Mouse (Mus musculus): ENCODE data around the gene Apof. TPM values are rescaled to one million over a fixed set of nuclear protein-coding genes. Genes with fewer than 3 reads are reported as not detected.
A peak's percentile ranks its signal among the peaks of the same experiment; 100 is the strongest.
"Not testable (repeated sequence)": the region's sequence is repeated elsewhere in the genome, so short reads cannot be mapped to it uniquely, and the experiment has no call there.

The Apof gene
- total RNA-seq, 2 experiments from 2014 or later, result 0.20 TPM; not detected in 1

- DNase-seq, result no peak
These were observed 8.5 kb upstream of the Apof start for GRCm38 (mm10) chr10:128259946-128260345.

- DNase-seq, result not testable (repeated sequence)
These were observed 8.1 kb upstream of the Apof start for GRCm38 (mm10) chr10:128260376-128260775.

DNA sequence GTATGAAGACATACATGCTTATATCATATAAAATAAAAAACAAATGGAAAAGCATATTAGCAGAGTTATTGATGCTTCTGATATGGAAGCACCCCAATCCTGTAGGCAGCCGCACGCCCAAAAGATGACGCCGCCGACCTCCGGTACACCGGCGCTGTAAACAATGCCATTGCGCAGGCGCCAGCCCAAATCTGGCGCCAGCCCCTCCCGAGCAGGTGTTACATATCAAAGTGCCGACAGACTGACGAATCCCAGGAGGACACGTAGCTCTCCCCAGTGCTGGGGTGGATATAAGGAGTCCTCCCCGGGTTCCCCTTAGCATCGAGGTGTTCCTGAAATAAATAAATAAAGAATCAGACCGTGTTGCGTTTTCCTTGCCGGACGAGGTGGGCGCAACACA lies 6.2 kb upstream of the Apof start:
- no peak for DNase-seq

DNA sequence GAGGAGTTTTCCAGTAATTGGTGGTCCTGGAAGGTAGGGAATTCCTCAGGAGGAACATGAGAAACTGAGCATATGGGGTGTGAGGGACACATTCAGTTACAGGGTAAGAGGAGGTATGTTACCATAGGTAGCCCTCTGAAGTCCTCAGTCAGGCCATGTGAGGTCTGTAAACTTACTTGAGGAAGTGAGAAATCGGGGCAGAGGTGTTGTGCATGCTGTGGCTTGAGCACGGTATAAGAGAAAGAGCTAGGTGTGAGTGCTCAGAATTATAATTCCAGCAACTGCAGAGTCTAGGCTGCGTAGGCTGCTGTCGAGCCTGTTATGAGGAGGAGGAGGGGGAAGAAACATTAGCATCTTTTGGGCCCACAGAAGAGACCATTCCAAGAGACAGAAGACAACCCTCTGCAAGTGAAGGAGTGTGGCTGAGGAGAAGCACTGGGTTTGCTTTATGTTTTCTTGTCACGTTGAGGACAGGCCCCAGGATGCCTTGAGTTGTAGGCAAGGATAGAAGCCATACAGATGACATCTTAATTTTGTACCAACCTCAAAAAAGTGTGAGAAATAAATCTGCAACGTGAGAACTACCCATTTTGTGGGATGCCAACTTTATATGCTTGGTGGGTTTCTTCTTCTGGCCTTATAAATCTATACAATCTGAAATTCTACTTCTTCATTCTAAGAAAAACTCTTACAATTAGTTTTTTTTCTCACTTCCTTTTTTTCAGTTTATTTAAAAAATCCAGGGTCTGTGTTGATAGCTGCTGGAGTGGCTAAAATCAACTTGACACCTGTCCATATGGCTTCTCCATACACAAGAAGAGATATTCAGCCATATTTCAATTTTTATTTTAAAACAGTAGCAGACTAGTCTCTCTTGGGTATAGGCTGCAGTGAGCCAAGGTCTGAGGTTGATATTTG lies 4.8 kb upstream of the Apof start:
- no peak for DNase-seq

GRCm38 (mm10) chr10:128269206-128269910 lies 887 bp downstream of the Apof start:
- DNase-seq, result no peak

DNA sequence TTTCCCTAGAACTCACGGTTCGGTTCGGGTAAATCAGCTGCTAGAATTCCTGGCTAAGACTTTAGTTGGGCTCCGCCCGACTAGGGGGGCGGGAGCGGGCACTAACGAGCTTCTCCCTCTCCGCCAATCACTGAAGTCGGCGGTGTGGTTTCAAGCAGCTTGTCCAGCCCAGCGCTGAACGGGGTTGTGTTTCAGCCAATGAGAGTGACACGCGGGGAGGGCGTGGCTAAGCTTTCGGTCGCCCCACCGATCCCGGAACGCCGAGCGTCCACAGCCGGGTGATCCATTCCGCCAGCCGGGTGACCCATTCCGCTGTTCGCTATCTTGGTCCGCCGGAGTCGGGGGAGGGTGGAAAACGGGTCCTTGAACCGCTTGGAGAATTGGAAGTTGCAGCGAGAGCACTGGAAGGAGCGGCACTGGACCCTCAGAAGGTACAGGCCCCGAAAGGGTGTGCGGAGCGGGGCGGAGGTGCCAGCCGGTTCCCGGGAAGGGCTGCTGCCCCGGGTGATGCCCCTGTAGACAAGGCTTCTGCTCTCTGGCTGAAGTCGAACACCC lies 1.9 kb downstream of the Apof start, which contains the start of gene Stat2:
Gene Stat2 (plus strand): TSS at position 273 of the 555 bp plus-strand sequence.
- peak; percentile 94 for DNase-seq

- DNase-seq, result no peak
These were observed 2.4 kb downstream of the Apof start for GRCm38 (mm10) chr10:128270866-128271265.

DNA sequence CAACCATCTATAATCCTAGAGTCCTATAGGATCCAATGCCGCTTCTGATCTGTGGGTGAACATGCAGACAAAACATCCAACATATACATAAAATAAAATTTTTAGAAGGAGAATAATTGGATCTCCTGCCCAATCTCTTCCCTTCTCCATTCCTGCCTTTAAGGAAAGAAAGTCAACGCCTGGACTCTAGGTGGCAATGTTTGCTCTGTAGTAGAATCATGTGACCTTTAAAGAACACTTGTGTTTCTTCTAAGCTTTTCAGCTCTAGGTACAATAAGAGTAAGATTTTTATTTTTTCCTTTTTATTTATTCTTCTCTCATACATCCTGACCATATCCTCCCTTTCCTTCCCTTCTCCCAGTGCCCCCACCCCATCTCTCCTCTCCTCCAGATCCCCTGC lies 3.4 kb downstream of the Apof start:
- DNase-seq, result no peak

GRCm38 (mm10) chr10:128272819-128273439 lies 4.5 kb downstream of the Apof start:
- not testable (repeated sequence) for DNase-seq

DNA sequence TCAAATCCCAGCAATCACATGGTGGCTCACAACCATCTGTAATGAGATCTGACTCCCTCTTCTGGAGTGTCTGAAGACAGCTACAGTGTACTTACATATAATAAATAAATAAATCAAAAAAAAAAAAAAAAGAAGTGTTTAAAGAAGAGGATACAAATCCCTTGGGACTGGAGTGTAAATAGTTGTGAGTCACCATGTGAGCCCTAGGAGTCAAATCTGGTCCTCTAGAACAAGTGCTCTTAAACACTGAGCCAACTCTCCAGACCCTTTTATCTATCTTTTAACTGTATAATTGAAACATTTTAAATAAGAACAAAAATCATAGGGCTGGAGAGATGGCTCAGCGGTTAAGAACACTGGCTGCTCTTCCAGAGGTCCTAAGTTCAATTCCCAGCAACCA lies 6.9 kb downstream of the Apof start:
- DNase-seq, result not testable (repeated sequence)

DNA sequence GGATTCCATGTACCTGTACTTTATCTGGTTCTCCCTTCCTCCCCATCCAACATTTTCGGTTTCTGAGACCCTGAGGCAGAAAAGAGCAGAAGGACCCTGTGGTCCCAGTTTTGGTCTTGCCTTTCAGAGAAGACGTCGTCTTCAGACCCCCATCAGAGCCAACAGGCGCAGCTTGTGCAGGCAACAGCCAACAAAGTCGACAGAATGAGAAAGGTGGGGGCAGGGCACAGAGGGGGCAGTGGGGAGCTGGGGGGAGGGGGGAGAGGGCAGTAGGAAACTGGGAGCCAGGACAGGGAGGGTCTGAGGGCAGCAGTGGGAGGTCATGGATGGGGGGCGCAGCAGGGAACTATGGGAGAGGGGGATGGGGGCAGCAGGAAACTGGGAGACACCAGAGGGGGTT lies 9.7 kb downstream of the Apof start:
- no peak for DNase-seq

- DNase-seq, result no peak
These were observed 12.5 kb downstream of the Apof start for GRCm38 (mm10) chr10:128280943-128281342.

DNA sequence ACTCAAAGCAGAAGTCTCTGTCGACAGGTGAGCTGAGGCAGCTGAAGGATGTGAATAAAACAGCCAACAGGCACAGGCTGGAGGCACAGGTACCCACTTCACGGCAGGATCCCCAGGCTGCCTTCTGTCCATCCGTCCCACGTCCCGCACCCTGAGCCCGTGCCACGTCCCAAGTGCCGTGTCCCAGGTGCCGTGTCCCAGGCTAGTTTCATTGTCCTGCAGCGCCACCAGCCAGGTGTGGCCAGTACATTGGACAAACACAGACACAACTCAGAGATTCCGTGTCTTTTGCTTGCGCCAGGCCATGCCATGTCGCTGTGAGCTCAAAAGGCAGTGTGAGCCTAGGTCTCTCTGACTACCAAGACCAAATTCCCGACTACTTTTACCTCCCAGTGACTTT lies 13.2 kb downstream of the Apof start:
- no peak for DNase-seq

- no peak for DNase-seq
These were observed 14.5 kb downstream of the Apof start for GRCm38 (mm10) chr10:128282886-128283450.

DNA sequence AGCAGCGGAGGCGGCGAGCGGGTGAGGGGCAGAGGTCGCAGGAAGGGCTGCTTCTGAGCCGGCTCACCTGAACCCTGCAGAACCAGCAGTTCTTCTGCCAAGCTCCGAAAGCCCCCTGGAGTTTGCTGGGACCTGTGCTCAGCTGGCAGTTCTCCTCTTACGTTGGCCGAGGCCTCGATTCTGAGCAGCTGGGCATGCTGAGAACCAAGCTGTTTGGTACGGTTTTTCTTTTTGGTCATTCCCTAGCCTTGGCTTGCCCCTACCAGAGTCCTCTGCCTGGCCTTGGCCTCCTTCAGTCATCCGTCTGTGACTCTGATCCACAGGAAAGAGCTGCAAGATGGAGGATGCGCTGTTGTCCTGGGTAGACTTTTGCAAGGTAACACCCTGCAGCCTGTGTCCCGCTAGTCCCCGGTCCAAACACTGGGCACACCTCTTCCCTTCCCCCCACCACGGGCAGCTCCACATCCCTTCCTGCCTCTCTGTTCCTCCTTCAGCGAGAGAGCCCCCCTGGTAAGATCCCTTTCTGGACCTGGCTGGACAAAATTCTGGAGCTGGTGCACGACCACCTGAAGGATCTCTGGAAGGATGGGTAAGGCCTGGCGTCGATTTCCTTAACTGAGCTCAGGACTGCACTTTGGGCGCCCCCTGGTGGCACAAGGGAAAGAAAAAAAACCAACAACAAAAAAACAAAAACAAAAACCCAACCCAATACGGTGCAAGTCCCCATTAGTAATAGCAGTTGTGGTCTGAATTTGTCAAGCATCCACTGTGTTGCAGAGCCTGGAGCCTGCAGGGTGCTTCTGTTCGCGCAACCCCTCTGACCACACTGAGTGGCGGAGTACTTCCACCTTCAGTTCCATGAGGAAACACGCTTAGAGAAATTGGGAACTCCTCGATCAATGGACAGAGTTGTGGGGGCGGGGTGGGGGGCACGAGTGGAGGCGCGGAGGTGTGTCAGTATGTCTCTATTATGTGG lies 15.4 kb downstream of the Apof start:
- peak; percentile 75 for DNase-seq

DNA sequence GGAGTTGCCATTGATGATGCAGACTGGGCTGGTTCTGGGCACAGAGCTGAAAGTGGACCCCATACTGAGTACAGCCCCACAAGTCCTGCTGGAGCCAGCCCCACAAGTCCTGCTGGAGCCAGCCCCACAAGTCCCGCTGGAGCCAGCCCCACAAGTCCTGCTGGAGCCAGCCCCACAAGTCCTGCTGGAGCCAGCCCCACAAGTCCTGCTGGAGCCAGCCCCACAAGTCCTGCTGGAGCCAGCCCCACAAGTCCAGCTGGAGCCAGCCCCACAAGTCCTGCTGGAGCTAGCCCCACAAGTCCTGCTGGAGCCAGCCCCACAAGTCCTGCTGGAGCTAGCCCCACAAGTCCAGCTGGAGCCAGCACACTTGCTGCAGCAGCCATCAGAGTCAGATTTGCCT lies 22.1 kb downstream of the Apof start:
- peak; percentile 41 for DNase-seq

DNA sequence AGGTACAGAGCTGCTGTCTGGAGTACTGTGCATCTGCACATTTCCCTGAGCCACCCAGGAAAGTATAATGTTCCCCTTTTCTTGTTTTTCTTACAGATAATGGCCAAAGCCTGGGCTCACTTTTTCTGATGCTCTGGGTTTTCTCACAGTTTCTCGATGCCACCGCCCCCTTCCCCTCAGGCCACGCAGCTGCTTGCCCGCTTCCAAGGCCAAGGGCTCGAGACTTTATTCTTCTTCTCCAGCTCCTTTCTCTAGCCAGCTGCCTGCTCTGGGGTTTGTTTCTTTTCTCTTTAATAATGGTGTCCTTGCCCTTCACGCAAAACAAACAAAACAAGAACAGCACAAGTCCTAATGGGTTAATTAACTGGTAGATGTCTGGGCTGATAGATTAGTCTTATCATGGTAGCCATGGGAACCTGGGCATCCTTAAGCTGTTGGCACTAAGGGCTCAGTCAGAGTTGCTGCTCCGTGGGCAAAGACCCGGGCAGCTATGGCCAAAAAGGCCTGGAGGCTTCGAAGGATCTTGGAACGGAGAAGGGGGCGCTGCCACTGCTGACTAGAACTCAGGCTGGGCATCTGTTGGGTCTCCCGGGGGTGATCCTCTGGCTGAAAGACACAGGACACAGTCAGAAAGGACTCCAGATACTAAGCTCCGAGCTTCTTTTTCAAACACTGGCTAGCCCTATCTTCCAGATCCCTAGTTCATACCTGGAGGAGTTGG lies 28.1 kb downstream of the Apof start:
- DNase-seq, result no peak

DNA sequence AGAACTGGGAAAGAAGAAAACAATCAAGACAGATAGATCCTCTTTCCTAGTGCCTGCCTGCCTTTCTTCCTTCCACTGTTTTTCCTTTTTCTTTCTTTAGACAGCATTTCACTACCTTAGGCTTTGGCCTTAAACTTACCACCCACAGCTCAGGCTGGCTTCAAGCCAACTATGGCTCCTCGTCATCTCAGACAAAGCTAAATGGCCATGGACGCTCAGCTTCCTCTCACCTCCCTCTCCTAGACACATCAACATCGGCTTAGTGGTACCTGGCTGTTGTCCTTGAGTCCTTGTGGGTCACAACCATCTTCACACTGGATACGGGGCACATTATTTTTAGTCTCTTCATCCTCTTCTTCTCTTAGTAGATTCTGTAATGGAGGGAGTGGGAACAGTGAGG lies 28.8 kb downstream of the Apof start:
- DNase-seq, result no peak

DNA sequence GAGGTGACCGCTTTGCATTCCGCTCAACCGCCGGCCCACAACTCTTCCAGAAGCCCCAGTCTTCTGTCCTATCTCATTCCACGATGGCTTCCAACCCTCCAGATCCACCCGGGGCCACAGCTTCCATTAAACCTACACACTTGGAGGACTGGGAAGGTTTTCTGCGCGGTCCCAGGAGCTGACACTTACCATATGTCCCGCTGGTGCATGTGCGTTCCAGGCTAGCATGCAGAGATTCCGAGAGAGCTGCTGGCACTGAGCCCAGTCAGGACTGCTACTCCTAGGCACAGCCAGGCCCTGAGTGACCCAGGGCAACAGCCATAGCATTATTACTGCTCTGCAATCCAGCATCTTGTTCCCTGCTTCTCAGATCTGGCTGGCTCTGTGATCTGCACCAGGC lies 29.2 kb downstream of the Apof start:
- DNase-seq, result no peak

DNA sequence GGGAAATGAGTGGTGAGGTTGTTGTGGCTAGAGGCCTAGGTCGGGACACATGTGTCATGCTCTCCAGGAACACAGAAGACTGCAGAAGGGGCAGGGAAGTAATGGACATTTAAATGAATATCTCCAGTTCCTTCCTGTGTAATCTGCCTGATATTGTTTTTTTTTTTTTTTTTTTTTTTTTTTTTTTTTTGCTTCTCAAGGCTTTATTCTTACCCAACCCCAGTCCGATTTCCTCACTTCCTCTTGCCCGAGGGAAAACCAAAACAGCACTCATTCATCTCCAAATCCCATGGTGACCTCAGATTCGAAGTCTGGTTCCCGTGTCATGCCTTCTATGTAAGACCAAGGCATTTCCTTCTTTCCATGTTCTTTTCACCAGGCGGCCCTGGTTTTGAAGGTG lies 29.8 kb downstream of the Apof start:
- no peak for DNase-seq

Measured in gastrocnemius, postnatal 10 days (tissue).